Comparison of ENCODE assay signal across 7 mouse cellular contexts in the genomic region with DNA sequence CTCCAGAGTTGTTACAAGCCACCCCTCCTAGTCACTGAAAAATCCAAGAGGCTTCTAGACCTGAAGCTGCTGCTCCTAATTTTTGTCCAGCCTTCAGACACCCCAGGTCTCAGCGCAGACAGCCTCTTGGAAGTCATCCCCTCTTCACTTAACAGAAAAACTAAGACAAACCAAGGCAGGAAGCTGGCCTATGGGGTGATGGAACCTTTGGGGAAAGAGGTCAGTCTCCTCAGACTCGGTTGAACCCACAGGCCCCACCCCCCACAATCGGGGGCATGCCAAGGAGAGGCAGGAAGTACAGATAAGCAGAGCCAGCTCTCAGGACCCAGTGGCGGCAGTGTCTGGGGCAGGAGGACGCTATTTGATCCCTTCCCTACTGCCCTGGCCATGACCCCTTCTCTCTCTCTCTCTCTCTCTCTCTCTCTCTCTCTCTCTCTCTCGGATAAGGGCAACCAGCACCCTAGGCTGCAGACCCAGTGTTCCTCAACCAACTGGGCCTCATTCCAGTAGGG. TPM values are rescaled to one million over a fixed set of nuclear protein-coding genes. Genes with fewer than 3 reads are reported as not detected.
DNase-seq lines count a peak whose midpoint lies in the region; ATAC-seq lines count a peak whose summit lies in the region.

No protein-coding gene starts in this region.

- 10% methylated on average over 6 of the region's 6 CpGs for WGBS in embryonic facial prominence, embryonic 13.5 days
- 15% methylated on average over 6 of the region's 6 CpGs for WGBS in intestine, embryonic 15.5 days

- 0 out of 2 replicates have a peak overlapping the region, but pooled peaks have one; percentile 36 for H3K9ac ChIP-seq in embryonic facial prominence, embryonic 13.5 days
- H3K9ac ChIP-seq in intestine, embryonic 15.5 days, result no peak overlapping the region

- no peaks in the 10 kb centered on the region for H3K9me3 ChIP-seq in embryonic facial prominence, embryonic 13.5 days
- no peaks in the 10 kb centered on the region for H3K9me3 ChIP-seq in intestine, embryonic 15.5 days

- DNase-seq in CD4-positive helper T cell, adult 2 months (ENCODE audit: low read depth, low spot score), result peak; percentile 49
- DNase-seq in naive thymus-derived CD4-positive, alpha-beta T cell, adult 2 months (ENCODE audit: low read depth), result peak; percentile 46
- DNase-seq in yolk sac, embryonic 10.5 days (ENCODE audit: low spot score), result peak; percentile 66
- no peak for DNase-seq in ovary, postnatal 10 days (ENCODE audit: low spot score)

- H3K4me1 ChIP-seq in embryonic facial prominence, embryonic 13.5 days, result peaks cover 43% of the 10 kb centered on the region
- peaks cover 44% of the 10 kb centered on the region for H3K4me1 ChIP-seq in intestine, embryonic 15.5 days (replicated peaks)

- H3K27ac ChIP-seq in embryonic facial prominence, embryonic 13.5 days, result peak overlapping the region; percentile 78
- peak overlapping the region; percentile 67 for H3K27ac ChIP-seq in intestine, embryonic 15.5 days

- peak; percentile 35 for ATAC-seq in CD4-positive, CD25-positive, alpha-beta regulatory T cell, adult 4 months
- no peak for ATAC-seq in embryonic facial prominence, embryonic 13.5 days (ENCODE audit: insufficient number of reproducible peaks, insufficient read depth, low FRiP score, low TSS enrichment, low read depth)
- peak; percentile 54 for ATAC-seq in intestine, embryonic 15.5 days

- no peak overlapping the region for H3K4me3 ChIP-seq in embryonic facial prominence, embryonic 13.5 days
- H3K4me3 ChIP-seq in intestine, embryonic 15.5 days (replicated peaks), result no peak overlapping the region

- peaks cover 25% of the 10 kb centered on the region for H3K27me3 ChIP-seq in embryonic facial prominence, embryonic 13.5 days
- 0 out of 2 replicates have a peak, but pooled peaks cover 4% of the 10 kb centered on the region for H3K27me3 ChIP-seq in intestine, embryonic 15.5 days (replicated peaks)

- H3K36me3 ChIP-seq in embryonic facial prominence, embryonic 13.5 days, result no peaks in the 10 kb centered on the region
- H3K36me3 ChIP-seq in intestine, embryonic 15.5 days, result no peaks in the 10 kb centered on the region

- peak overlapping the region; percentile 40 for H3K4me2 ChIP-seq in embryonic facial prominence, embryonic 13.5 days
- peak overlapping the region; percentile 98 for H3K4me2 ChIP-seq in intestine, embryonic 15.5 days (replicated peaks)

RNA-seq across cellular contexts. Expression of a gene that starts 1.2 kb away (rescaled TPM):
- not detected for polyA plus RNA-seq in CD4-positive, CD25-positive, alpha-beta regulatory T cell, adult 4 months (2017; shearing (Covaris generic))
- polyA plus RNA-seq in embryonic facial prominence, embryonic 13.5 days (2015; fragmentation: Nextera tagmentation; extraction: Ambion mirVana), result not detected in 2 replicates
- not detected in 2 replicates for polyA plus RNA-seq in intestine, embryonic 15.5 days (2015; fragmentation: Nextera tagmentation; extraction: Ambion mirVana)

RNA-seq across cellular contexts. Expression of a gene that starts 35.9 kb away (rescaled TPM):
- 1 to 10 TPM; 3.5 to 5.2 TPM for polyA plus RNA-seq in CD4-positive, CD25-positive, alpha-beta regulatory T cell, adult 4 months (2017; shearing (Covaris generic))
- polyA plus RNA-seq in embryonic facial prominence, embryonic 13.5 days (2015; fragmentation: Nextera tagmentation; extraction: Ambion mirVana), result 12.4 and 16.0 TPM in 2 replicates
- 25.6 and 27.1 TPM in 2 replicates for polyA plus RNA-seq in intestine, embryonic 15.5 days (2015; fragmentation: Nextera tagmentation; extraction: Ambion mirVana)
